Mouse (Mus musculus) left cerebral cortex, postnatal 10 days (tissue): ENCODE measurements around the gene Rims1. TPM values are rescaled to one million over a fixed set of nuclear protein-coding genes. Genes with fewer than 3 reads are reported as not detected.

Source experiments
- DNase-seq, 2 experiments: peaks; one replicate each; pipeline ENCODE4 v3.0.0; 2021 to 2022; ENCODE audit warnings: low spot score in 2 of 2, mixed read lengths in 1 of 2; ENCODE audit errors: extremely low spot score in 1 of 2
- intact Hi-C: fragments of 180-260 bp; cut with DNase I; formaldehyde crosslinking; loops from one replicate; pipeline ENCODE4 v1.15.1; 2025
- total RNA-seq, 2 experiments: library from RNA; stranded (reverse); gene quantifications; 2 replicates each; pipeline ENCODE4 v1.2.3; 2021

Rims1 gene
- total RNA-seq, 2 experiments from 2014 or later, result 245 to 247 TPM

DNA sequence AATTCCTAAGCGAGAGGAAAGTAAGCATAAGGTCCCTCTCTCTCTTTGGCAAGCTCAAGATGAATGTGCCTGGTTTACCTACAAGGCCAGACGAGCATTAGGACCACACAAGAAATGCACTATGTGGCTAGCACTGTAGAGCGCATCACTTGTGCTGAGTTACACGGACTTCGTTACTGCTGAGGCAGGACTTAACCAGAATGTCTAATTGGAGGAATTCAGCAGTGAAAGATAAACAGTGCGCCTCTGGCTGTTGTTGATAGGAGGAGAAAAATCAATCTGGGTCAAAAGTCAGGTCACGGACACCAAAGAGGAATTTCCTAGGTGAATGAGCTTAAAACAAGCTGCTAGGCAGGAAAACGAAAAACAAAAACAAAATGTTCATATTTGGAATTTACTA lies 185.0 kb downstream of the Rims1 start:
- intact Hi-C loops, result loop anchor here (10.0 kb wide), 1 partner anchor 184 kb away; the partner anchor contains the start of gene Rims1

DNA sequence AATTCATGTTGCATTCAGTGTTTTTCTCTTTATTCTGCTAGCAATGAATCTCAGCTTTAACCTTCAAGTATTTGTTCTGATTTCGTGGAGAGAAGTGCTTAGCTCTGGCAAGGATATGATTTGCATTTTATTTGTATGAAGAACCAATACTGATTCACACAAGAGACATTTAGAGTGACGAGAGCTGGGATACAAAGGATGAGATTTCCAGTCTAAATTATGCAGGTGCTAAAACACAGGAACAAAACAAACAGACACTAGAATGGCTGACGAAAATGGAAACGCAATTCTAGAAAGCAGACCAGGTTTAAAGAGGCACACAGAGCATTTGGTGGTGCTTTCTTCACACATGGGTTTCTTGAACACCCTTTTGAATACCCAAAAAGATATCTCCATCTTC lies 190.2 kb downstream of the Rims1 start:
- DNase-seq, result no peak
- intact Hi-C loops, result no loop called here

More for the DNA sequence above, 185.0 kb downstream of the Rims1 start:
- DNase-seq, result no peak

DNA sequence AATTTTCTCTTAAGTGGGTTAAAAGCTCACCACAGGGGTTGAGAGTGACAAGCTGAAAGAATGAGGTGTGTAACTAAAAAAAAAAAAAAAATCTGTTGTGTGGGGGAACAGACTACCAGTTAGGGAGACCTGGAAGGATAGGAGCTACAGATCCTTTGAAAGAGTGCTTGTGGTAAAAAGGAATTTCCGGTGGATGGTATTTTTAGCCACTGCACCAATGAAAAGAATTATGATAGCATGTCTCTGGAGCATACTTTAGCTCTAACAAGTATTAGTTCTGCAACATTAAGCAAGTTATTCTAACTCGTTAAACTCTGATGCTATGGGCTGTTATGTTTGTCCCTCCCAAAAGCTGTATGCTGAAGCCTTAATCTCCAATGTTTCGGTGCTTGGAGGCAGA lies 192.2 kb downstream of the Rims1 start:
- DNase-seq, result no peak
- intact Hi-C loops, result no loop called here

DNA sequence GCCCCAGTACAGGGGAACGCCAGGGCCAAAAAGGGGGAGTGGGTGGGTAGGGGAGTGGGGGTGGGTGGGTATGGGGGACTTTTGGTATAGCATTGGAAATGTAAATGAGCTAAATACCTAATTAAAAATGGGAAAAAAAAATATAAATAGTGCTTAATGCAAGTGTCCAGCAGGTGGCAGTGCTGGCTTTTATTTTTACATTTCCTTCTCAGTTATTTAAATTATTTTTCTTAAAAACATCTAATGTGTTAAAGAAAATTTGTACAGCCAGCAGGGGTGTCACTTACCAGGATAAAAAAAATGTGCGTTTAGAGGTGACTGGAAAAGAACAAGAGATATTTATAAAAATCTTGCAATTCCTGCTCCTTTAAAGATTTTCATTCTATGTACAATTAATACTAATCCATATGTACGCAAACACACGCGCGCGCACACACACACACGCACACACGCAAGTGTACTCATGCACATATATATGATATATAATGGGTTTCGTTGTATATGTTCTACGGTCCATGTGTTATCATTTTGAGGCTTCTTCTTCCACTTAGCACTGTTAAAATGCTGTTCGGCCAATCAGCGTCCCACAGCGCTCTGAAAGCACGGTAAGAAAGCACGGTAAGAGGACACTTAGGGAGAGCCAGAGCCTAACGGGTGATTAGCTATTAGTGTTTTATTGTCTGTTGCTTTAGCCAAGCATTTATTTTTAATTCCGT lies 201.3 kb downstream of the Rims1 start:
- intact Hi-C loops, result loop anchor here (5.0 to 10.0 kb wide), 3 partner anchors 460 to 680 kb away; no protein-coding TSS in a partner anchor

DNA sequence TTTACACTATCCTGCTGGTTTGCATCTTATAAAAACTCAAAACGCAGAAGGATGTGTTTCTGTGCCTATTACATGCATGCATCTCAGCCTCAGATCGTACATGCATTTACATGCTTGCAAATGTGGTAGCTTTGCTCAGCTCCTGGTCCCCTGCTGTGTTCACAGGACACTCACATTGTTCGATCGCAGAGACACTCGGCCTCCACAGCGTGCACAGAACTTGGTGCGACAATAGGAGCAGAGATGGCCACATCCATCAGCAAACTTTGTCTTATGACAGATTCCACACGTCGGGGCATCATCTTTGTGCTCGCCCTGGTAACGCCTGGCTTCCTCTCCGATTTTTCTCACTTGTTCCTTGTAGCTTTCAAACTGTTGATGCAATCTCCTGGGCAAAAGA lies 209.6 kb downstream of the Rims1 start:
- intact Hi-C loops, result no loop called here
- DNase-seq, result no peak

More for the DNA sequence above, 201.3 kb downstream of the Rims1 start:
- DNase-seq, result no peak

DNA sequence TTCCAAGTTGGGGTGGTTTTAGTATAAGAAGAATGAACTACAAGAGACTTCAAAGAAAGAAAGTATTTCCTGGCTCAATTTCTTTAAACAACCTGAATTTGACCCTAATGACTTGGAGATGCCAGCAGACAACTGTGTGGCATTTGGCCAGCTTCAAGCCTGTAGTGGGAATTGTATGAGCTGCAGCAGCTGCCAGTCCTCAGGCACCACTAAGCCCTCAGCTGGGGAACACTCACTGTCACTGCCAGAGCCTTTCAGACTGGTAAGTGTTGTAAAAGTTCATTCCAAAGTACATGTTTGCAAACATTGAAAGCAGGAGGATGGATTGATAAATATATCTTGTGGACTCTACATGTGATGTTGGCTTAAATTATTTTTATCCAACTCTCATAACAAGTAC lies 211.0 kb downstream of the Rims1 start:
- intact Hi-C loops, result no loop called here
- no peak for DNase-seq

DNA sequence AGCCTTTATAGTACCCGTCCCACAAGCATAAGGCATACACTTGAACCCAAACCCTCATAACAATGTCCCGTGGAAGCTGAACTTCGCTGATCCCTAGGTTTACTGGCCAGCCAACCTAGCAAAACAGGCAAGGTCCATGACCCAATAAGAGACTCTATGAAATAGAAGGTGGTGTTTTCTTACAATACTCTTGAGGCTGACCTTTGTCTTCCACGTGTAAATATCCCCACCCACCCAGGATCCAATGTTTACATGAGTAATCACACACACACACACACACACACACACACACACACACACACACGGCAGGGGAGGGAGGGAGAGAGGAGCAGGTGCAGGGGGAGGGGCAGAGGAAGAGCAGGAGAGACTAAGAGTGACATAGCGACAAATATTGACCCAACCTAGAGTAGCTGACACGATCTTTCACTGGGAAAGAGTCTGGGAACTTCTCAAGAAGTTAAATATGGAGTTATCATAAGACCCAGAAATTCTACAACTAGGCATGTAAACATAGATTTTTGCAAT lies 217.9 kb downstream of the Rims1 start:
- DNase-seq, result no peak

DNA sequence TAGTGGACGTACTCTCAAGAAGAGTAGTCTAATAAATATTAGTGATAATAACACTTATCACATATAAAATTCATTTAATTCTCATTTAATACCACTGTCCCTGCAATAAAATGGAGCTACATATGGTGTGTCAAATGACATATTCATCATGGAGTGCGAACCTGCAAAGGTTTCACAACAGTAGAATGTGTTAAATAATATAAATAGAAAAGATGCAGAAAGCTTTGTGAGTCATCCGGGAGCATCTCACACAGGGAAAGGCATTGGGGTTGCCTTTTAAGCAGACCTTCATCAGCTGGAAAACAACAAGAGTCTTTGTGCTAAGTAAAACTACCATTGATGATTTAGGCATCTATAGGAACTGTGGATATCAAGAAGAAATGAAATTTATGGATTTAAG lies 220.2 kb downstream of the Rims1 start:
- DNase-seq, result no peak
- intact Hi-C loops, result no loop called here

More for the DNA sequence above, 217.9 kb downstream of the Rims1 start:
- intact Hi-C loops, result no loop called here

DNA sequence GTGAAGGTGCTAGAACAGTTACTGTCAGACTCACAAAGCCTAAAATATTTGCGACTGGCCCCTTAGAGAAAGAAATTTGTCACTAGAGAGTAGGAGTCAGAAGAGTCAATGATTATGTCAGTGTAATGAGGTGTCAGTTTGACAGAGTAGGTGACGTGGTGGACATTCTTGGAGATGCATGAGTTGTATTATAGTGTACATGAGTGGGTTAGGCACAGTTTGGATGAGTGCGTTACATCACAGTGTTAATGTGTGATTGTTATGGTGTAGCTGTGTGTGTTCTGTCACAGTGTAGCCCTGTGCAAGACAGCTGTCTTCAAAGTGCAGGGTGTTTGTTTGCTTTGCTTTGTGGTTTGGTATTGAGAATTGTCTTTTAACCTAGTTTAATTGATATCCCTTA lies 226.3 kb downstream of the Rims1 start:
- intact Hi-C loops, result no loop called here
- DNase-seq, result no peak

DNA sequence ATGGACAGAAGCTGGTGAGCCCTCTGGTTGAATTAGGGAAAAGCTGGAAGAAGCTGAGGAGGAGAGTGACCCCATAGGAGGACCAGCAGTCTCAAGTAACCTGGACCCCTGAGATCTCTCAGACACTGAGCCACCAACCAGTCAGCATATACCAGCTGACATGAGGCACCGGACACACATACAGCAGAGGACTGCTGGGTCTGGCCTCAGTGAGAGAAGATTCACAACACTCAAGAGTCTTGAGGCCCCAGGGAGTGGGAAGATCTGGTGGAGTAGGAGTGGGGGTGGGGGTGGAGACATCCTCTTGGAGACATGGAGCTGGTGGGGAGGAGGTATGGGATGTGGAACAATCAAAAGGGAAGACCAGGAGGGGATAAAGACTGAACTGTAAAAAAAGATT lies 233.1 kb downstream of the Rims1 start:
- intact Hi-C loops, result no loop called here
- DNase-seq, result no peak

DNA sequence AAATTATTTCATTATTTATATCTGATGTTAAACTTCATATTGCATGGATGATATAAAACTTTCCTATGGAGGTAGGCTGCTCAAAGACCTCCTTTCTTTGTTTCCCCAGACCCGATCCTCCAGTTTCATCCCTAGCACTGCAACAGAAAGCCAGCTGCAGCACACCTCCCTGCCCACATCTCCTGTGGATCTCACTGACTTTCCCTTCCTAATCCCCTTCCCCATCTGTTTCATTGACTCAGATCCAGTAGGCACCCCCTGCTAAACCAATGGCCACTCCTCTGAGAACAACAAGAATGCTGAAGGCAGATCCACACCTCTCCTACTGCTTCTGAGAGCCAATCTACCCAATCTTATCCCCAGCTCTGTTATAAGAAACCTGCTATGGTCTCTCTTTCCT lies 259.5 kb downstream of the Rims1 start:
- intact Hi-C loops, result no loop called here
- no peak for DNase-seq

DNA sequence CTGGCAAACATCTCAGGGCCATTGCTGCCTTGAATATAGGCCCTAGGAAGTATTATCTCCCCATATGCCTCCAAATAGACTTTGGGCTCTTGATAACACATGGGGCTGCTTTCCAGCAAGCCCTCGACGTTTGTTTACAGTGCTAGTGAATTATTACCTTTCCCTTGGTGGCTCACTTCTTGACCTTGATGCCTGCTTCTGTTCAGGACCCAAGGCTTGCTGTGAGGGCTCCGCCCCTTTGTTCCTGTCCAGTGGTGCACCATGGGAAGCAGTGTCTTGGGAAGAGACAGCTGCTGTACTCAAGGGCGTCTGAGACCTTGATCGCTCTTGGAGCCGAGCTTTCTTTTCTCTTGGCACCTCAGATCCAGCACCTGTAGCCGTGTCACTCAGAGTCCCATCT lies 267.7 kb downstream of the Rims1 start:
- no peak for DNase-seq
- intact Hi-C loops, result no loop called here

DNA sequence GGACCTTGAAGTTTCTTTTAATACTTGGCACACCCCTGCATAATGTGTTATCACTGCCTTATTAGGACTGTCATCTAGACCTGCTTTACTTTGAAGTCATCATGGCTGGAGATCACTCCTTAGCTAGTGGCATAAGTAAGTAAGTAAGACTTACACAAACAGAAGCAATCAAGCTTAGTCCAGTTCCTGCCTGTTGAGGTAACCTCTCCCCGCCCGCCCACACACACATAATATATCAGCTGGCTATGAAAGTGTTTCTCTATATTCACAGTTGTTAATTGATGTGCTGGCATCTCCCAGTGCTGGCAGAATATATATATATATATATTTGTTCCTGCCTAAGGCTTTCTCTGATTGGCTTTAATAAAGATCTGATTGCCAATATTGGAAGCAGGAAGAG lies 269.0 kb downstream of the Rims1 start:
- intact Hi-C loops, result no loop called here
- DNase-seq, result no peak

DNA sequence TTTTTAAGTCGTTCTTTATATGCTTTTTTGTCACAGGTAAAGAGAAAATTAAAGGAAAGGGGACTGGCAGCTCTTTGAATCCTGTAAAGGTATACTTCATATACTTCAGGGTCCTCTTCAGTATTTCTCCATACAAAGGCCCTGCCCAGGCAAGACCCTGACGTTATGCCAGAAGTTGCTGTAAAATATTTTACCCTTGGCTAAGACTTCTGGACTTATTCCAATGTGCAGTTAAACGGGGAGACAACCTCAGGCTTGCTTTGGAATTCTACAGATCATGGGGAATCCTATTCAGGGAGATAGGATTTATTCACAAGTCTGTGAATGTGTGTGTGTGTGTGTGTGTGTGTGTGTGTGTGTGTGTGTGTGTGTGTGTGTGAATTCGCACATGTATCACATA lies 270.7 kb downstream of the Rims1 start:
- intact Hi-C loops, result no loop called here
- DNase-seq, result no peak

DNA sequence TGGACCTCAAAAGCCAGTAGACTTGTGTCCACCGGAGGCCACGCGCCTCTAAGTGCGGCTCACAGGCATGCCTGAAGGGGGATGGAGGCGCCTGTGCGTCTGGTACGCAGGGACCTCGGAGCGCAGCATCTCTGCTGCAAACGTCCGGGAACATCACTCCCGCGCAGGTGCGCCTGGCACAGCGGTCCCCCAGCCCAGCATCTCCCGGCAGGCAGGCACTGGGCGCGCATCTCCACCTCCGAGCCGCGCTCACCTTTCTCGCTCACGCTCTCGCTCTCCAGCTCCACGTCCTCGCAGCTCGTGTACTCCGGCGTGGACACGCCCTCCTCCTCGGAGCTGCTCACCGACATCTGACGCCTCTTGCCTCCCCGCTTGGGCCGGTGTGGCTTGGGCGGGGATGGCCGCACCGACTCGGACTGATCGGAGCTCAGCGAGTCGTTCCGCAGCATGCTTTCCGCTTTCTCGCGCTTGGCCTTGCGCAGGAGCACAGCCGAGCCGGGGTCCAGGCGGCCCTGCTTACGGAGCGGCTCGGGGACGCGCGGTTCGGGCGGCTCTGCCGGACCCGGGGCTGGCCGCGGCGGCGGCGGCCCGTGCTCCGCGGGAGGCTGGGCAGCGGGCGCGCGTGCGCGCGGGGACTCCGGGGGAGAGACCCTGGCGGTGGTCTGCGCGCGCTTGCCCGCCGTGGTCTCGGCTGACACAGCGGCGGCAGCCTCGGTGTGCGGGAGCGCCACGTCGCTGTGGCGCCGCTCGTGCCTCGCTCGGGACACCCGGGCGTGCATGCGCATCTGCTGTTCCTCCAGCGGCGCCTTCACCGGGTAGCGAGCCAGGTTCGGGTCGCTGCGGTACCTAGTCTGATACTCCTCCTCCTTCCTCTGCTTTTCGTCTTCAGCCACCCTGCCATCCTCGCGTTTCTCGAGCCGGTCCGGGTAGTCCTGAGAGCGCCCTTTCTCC lies 272.4 kb downstream of the Rims1 start:
- peak in 1 of 2 experiments; percentile 39 for DNase-seq
- intact Hi-C loops, result no loop called here

DNA sequence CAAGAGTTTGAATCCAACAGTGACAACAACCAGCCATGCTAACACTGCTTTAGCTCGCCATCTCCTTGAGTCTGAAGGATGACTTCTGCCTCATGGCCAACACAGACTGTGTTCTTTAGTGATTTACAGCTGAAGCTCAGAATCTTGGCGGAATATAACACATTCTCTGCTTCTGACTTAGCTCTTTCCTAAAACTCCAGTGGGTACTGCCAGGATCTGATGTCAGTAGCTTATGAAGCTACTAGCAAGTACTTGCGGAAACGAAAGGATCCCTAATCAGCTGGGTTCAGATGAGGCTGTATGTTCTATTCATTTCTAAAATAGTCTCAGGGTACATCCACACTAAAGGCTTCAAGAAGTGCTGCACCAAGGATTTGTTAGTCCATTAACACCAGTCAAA lies 290.7 kb downstream of the Rims1 start:
- peak in 1 of 2 experiments; percentile 13 for DNase-seq
- intact Hi-C loops, result no loop called here

DNA sequence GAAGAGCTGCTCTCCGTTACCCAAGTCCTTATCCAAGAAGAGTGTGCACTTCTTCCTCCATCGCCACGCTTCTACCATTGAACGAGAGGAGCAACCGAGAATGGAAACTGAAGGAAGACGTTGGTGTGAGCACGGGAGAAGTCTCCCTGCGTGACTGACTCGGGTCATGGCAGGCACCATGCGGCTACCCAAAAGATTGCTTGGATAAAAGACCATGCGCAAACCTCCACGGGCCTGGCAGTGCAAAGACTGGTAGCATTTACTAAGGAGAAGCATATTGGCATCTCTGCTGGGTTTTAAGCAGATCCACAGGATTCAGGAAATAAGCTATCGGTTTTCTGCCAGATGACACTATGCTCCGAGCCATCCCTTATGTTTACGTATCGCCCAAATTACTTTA lies 293.4 kb downstream of the Rims1 start:
- no peak for DNase-seq
- intact Hi-C loops, result no loop called here

DNA sequence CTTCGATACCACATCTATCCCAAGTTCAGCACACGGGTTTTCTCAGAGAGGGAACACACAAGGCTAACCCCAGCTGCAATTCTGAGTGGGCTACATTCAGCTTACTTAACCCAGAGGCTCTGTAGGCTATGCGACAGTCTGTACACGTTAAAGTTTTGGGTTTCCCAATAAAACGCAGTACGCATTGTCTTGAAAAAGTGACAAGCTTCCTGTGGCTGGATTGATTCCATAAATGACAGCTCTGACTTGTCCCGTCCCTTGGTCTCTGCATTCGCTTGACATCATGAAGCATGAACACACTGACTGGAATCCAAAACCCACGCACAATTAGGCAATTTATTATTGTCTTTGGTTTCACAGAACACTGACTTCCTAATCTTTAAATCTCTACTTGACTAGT lies 294.2 kb downstream of the Rims1 start:
- intact Hi-C loops, result no loop called here
- no peak for DNase-seq

DNA sequence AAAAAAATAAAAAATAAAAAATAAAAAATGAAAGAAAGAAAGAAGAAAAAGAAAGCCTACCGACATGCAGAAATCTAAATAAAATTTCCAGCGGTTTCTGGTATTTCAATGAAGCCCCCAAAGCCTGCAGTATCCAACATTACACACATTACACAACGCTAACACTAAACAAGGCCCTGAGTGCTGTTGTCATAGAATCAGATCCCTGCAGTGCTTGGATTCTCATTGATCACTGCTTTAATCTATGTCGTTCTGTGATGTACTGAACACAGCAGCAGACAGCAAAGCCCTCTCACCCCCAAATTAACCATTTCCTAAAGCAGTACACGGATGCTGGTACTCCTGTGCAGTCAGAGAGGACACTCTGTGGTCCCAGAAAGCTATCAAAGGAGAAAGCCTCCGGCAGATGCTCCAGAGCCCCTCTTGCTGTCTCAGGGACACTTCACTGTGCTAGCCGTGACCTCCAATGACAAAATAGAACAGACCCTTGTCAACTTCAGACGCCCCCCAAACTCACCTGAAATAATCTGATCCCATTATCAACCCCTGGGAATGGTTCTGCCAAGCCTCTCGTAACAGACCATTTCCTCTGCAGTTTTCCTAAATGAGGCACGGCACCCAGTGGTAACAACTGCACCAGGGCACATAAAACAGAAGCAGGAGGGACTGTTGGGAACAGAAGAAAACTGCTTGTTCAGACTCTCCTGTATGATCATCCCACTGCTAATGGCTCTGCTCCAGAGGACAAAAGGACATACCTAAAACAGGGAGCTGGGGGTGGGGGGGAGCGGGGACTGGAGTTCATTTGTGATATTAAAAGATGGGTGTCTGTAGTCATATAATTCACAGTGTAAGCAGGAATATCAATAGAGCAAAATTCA lies 296.8 kb downstream of the Rims1 start:
- no peak for DNase-seq

More for the DNA sequence above, 296.8 kb downstream of the Rims1 start:
- intact Hi-C loops, result no loop called here
